Mouse (Mus musculus): ENCODE measurements at regions not wholly inside any gene's neighbourhood (a gene's known extent, or its start where the extent isn't known, plus 50 kb on each side); places are given as distances from the start of the nearest gene placed in this dataset.

DNA sequence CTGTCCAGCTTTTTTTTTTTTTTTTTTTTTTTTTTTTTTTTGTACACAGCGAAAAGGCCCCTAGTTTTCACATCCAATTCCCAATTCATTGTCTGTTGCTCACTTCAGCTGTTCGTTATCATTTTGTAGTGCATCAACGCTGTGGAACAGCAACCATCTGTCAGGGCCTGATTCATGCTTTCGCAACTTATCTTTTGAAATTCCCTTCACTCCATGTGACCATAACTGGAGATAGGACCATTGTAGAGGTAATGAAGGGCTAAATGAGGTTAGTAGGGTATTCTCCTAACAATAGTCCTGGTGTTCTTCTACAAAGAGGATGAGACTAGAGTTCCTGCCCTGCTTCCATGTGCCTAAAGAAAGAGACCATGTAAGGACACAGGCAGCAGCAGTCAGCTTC is 146.6 kb upstream of the Clnk start:
- peak; percentile 8 to 18 for DNase-seq

GRCm38 (mm10) chr5:39000643-39001042 is 124.0 kb upstream of the Clnk start:
- no peak for DNase-seq

DNA sequence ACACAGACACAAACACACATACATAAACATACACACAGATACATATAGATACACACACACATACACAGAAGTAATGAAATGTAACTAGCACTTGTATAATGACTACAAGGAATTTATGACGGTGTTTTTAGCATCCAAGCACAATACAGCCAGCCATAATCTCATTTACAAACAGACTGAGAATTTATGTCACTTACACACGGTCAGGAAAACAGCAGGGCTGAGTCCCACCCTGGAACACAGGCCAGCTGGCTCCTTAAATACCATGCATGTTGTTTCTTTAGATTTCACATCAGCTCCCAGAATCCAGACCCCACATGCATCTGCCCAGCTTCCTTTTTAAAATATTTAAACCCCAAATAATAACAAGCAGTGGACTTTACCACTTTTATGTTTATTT is 123.1 kb upstream of the Clnk start:
- no peak for DNase-seq

GRCm38 (mm10) chr5:38972397-38973159 is 96.0 kb upstream of the Clnk start:
- DNase-seq, result no peak

DNA sequence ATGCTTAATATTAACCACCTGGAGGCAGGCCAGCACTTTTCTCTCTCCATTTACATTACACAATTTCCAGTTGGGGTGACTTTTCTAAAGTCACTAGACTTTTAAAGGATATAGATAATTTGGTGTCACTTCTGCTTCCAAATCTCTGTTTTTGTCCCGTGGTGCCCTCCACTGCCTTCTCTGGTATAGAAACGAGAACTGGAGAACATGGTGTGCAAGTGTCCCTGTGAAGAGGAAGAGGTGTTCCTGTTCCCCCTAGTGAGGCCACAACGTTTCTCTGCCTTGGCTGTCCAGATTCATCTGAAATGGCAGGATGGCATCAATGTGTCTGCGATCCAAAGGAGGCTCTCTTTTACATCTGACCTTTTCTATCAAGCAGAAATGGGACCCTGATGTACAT is 93.9 kb upstream of the Clnk start:
- no peak for DNase-seq

DNA sequence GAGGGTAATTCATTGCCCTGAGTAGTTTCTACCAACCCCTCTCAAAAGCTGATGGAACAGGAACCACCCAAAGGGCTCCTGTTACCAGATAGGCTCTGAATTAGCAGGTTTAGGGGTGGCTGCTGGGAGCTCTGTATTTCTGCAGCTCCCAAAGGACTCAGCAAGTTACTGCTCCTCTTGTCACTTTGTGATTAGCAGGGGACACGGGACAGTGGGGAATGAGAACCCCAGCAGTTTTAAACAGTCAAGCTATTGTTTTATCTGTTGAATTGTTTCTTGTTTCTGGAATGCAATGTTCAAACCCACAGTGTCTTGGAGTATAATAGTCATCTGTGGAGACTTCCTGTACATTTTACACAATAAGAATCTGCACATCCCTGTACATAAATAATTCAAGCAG is 90.4 kb upstream of the Clnk start:
- DNase-seq, result no peak

GRCm38 (mm10) chr5:38964445-38964844 is 87.8 kb upstream of the Clnk start:
- DNase-seq, result no peak

DNA sequence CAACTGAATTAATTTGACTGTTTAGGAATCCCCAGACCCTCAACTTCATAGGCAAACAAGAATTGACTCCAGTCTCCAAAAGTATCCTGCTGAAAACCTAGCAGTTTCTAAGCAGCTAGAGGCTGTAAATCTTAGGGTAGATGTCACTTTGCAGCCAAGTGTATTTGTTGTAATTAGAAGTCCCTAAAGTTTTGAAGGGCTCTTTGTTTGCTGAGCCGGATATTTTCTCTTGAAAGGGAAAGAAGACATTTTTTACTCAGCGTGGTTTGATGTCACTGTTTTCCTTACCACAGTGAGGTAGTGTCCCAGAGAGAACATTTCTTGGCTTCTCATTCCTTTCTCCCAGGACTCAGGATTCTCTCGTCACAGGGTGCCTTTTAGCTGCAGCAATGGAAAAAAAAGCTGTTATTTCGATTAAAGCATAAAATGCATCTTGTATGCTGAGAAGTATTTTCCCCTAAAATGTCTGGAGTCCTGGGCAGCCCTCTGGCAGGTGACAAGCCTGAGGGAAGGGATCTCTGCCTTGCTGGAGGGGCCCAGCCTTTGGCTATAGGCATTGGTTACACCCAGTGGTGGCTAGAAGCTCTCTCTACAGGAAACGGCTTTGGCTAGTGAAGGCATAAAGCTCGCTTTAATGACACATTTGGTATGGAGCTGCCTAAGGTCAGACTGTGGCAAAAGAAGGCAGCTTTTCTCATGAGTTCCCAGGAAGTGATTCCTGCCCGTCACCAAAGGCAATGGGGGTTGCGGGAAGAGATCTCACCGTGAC is 74.1 kb upstream of the Clnk start:
- no peak for DNase-seq

GRCm38 (mm10) chr5:38945903-38946686 is 69.5 kb upstream of the Clnk start:
- DNase-seq, result peak in 1 of 2 experiments; percentile 6

DNA sequence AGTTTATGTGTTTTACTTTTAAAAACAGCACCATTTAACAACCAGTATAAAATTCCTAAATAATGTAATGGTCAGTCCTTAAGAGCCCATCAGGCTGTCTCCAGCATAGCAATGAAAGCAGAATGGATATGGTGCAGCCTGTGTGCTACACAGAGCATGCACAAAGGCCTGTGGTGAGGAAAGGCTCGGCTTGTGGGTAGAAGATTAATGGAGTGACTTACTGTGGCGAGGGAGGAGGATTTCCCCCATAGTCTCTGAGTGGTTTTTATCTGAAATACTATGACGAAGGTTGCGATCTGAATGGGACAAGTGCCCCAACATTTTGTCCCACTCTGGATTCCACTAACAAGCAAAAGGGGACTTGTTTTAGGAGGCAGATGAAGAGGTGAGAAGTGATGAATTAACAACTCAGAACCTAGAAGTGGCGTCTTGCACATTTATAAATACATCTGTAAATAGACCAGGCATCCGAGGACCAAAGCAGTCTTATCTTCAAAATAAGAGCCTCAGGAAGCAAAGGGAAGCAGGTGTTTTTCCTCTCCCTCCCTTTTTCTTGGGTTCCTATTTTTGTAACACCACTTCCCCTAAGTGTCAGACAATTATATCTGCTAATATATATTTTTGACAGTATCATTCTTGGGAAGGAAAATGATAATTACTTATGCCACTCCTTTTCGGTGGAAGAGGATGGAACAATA is 55.9 kb upstream of the Clnk start:
- DNase-seq, result no peak

DNA sequence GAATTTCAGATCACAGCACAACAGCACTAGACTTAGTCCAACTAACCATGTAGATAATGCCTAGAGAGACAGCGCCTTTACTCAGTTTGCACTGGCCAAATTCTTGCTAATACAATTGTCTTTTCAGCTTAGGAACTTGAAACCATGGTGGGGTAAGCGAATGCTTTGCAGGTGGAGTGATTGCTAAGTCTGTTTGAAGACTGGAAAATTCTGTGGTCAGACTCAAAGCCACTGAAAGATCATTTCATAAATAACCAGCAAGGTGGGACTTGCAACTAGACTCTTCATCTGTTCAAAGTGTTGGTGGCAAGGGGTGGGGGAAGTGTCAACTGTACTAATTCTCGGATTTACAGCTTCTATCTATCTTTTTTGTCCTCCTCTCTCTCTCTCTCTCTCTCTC is 50.4 kb upstream of the Clnk start:
- DNase-seq, result no peak

Measured in heart, adult 18-20 months (tissue).